Mouse (Mus musculus) neural tube, embryonic 14.5 days (tissue): ENCODE measurements around the gene Eef1e1. TPM values are rescaled to one million over a fixed set of nuclear protein-coding genes. Genes with fewer than 3 reads are reported as not detected.
"Not testable (repeated sequence)": the region's sequence is repeated elsewhere in the genome, so short reads cannot be mapped to it uniquely, and the experiment has no call there.

Experiments
- ATAC-seq: fragments of 200-750 bp; cut with Nextera tagmentation; 2 replicates; pipeline ENCODE4 v1.8.0; 2017; ENCODE audit warnings: low read depth, mild to moderate bottlenecking, moderate TSS enrichment, moderate library complexity
- H3K27ac ChIP-seq: fragments of 300-500 bp; sonication (generic); 2 replicates; pipeline ENCODE4 v1.5.1; 2014; ENCODE audit warnings: low read depth, mild to moderate bottlenecking, control low read depth, low read length, moderate library complexity, mixed read lengths
- H3K27me3 ChIP-seq: fragments of 300-500 bp; sonication (generic); 2 replicates; pipeline ENCODE4 v1.6.1; 2014; ENCODE audit warnings: low read length; ENCODE audit not compliant: control insufficient read depth, insufficient read depth
- H3K36me3 ChIP-seq: fragments of 300-500 bp; sonication (generic); 2 replicates; pipeline ENCODE4 v1.6.1; 2014; ENCODE audit warnings: low read length, mixed read lengths; ENCODE audit not compliant: control insufficient read depth, insufficient read depth
- H3K4me1 ChIP-seq: fragments of 300-500 bp; sonication (generic); 2 replicates; pipeline ENCODE4 v1.6.1; 2014; ENCODE audit warnings: low read length; ENCODE audit not compliant: control insufficient read depth, insufficient read depth
- H3K4me2 ChIP-seq: fragments of 300-500 bp; sonication (generic); 2 replicates; pipeline ENCODE4 v1.6.1; 2014; ENCODE audit warnings: mild to moderate bottlenecking, low read depth, low read length, control low read depth
- H3K4me3 ChIP-seq: fragments of 300-500 bp; sonication (generic); 2 replicates; pipeline ENCODE4 v1.5.1; 2014; ENCODE audit warnings: low read depth, low read length, control low read depth, mixed read lengths
- H3K9ac ChIP-seq: fragments of 300-500 bp; sonication (generic); replicated peaks from 2 replicates; pipeline ENCODE4 v1.6.1; 2014; ENCODE audit warnings: low read depth, mild to moderate bottlenecking, control low read depth, low read length, mixed read lengths
- H3K9me3 ChIP-seq: fragments of 300-500 bp; sonication (generic); 2 replicates; pipeline ENCODE4 v1.6.1; 2016; ENCODE audit warnings: low read length; ENCODE audit not compliant: control insufficient read depth
- WGBS: fragments of 180-500 bp; shearing (Covaris S2); extraction: QIAGEN DNeasy Blood & Tissue Kit; methylation state at CpG from one replicate; pipeline ENCODE4 v1.1.7; 2014; 5-methylcytosine and 5-hydroxymethylcytosine counted together
- polyA plus RNA-seq: library from polyadenylated mRNA; unstranded; fragments of >200 nt; fragmentation: Nextera tagmentation; extraction: Ambion mirVana; gene quantifications from 2 replicates; pipeline ENCODE4 v1.2.1, GENCODE M21; 2014

The Eef1e1 gene
- polyA plus RNA-seq, 1 experiment from 2014 or later = 109 TPM

GRCm38 (mm10) chr13:38633287-38634000 lies 25.4 kb downstream of the Eef1e1 start:
- H3K9me3 ChIP-seq = no peaks in the 10 kb centered on the region
- WGBS = 95% methylated on average over 6 of the region's 6 CpGs
- H3K9ac ChIP-seq = no peak overlapping the region
- no peak for ATAC-seq
- no peaks in the 10 kb centered on the region for H3K27me3 ChIP-seq
- no peaks in the 10 kb centered on the region for H3K4me1 ChIP-seq
- H3K4me2 ChIP-seq = no peak overlapping the region; the same call in 1 of the 2 replicates
- no peaks in the 10 kb centered on the region for H3K36me3 ChIP-seq
- H3K27ac ChIP-seq = no peak overlapping the region
- no peak overlapping the region for H3K4me3 ChIP-seq

DNA sequence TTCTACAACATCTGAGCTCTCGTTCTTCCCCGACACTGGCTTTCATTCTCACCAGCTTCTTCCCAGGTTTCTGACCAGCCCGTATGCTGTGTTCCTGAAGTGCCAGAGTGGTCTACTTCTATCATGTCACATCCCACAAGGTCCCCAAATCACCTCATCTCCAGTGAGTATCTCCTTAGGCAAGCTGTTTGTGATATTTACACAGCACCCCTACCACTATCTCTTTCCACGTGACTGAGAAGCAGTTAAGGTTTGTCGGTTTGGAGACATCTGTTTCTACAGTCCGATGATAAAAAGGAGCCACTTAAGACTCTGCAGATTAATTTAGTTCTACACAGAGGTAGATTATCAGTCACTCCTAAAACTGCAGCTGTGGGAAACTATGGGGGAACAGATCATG lies 26.3 kb downstream of the Eef1e1 start:
- 94% methylated on average over 6 of the region's 6 CpGs for WGBS
- Histone ChIP-seq H3K27me3 (no peaks in the 10 kb centered on the region), H3K4me1 (no peaks in the 10 kb centered on the region), H3K4me2 (no peak overlapping the region), H3K27ac (no peak overlapping the region), H3K9me3 (no peaks in the 10 kb centered on the region), H3K9ac (no peak overlapping the region), H3K36me3 (no peaks in the 10 kb centered on the region), H3K4me3 (no peak overlapping the region)
- ATAC-seq = no peak

DNA sequence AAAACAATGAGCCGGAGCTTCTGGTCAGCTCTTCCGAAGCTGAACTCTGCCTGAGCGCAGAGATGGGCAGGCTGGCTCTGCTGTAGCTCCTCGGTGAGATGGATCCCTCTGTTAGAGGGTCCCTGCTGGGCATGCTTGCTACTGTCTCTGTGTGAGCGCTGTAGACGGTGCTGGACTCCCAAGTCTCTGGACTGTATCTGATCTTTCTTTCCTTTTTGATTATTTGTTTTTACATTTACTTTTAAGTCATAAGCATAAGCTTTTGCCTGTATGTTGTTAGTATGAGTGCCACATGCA lies 32.7 kb downstream of the Eef1e1 start:
- Histone ChIP-seq H3K4me1 (no peaks in the 10 kb centered on the region), H3K4me2 (no peak overlapping the region), H3K9ac (no peak overlapping the region), H3K9me3 (no peaks in the 10 kb centered on the region), H3K36me3 (no peaks in the 10 kb centered on the region; the same call in 1 of the 2 replicates), H3K27me3 (no peaks in the 10 kb centered on the region), H3K4me3 (no peak overlapping the region), H3K27ac (no peak overlapping the region)
- no peak for ATAC-seq
- 29% methylated on average over 6 of the region's 6 CpGs for WGBS

DNA sequence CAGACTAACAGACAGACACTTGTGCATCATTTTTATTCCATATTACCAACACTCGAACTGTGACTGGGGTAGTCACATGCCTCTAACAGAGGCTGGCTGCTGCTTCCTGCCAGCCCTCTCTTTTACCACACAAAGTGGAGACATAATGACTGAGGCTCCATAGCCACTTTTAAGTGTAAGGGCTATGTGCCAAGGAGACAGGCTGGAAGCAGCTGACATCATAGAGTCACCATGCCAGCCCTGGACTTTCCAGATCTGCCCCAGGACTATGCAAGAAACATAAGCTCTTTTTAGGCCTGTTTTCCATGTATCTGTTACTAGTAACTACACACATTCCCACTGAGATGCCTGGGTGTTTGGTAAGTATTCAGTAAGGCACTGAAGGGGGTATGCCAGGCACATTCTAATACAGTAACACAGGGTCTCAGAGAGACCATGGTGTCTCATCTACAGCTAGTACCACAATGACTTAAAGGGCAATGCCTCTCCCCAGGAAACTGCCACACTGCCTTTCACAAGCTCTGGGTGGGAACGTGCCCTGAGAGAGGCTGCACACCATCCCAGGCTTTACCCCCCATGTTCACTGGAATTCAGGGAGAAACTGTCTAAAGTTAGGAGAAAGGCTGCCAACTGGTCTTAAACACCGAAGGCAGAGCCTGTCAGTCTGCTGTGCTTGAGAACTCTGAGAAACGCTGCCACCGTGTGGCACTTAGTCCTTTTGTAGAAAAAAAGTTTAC lies 33.2 kb downstream of the Eef1e1 start:
- no peak overlapping the region for H3K27ac ChIP-seq
- H3K4me1 ChIP-seq = no peaks in the 10 kb centered on the region
- H3K36me3 ChIP-seq = no peaks in the 10 kb centered on the region; the same call in 1 of the 2 replicates
- no peak overlapping the region for H3K4me3 ChIP-seq
- H3K9ac ChIP-seq = no peak overlapping the region
- peak; percentile 34; the same call in 1 of the 2 replicates for ATAC-seq
- H3K9me3 ChIP-seq = no peaks in the 10 kb centered on the region
- no peaks in the 10 kb centered on the region for H3K27me3 ChIP-seq
- no peak overlapping the region for H3K4me2 ChIP-seq
- WGBS = 21% methylated on average over 5 of the region's 5 CpGs

DNA sequence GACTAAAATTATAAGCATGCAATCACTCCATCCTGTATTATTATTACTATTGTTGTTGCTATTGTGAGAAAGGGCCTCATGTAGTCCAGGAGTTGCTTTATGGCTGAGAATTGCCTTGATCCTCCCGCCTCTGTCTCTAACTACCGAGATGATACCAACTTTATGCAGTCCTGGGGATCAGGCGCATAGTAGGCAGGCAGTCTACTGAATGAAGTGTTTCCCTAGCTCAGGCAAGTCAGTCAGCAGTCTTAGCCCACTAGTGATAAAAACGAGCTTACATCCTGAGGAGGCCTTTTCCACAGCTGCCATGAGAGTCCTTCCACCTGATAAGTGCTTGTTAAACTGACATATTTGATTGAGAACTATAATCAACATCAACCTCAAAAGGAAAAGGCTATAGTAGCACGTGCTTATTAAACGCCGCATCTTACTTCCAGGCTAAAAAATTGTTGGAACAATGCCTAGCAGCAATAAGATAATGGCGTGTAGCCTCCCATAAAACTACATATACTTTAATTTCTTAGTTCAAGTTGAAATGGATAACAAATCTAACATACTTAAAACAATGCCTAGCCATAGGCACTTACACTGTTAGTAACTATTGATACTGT lies 34.5 kb downstream of the Eef1e1 start:
- Histone ChIP-seq H3K4me3 (no peak overlapping the region), H3K4me2 (no peak overlapping the region), H3K9me3 (no peaks in the 10 kb centered on the region), H3K4me1 (no peaks in the 10 kb centered on the region), H3K27ac (no peak overlapping the region), H3K27me3 (no peaks in the 10 kb centered on the region), H3K9ac (no peak overlapping the region), H3K36me3 (no peaks in the 10 kb centered on the region; the same call in 1 of the 2 replicates)
- WGBS = 84% methylated on average over 8 of the region's 8 CpGs
- no peak for ATAC-seq

DNA sequence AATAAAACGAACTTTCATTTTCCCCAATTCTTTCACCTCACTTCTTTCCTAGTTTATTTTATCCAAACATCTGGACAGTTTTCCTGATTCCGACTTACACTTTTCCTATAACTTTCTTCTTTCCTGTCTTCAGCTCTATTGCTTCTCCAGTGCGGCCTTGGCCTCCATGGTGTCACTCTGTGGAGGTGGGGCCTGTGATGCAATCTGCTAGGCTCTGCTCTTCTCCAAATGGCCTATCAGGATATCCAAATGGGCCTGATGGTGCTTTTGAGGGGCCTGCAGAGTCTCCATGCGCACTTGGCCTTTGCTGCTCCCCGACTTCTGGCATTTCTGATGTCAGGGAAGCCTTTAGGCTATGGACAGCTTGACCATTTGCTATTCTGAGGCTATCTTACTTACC lies 35.6 kb downstream of the Eef1e1 start:
- Histone ChIP-seq H3K27ac (no peak overlapping the region), H3K4me3 (no peak overlapping the region), H3K9ac (no peak overlapping the region), H3K27me3 (no peaks in the 10 kb centered on the region), H3K4me1 (no peaks in the 10 kb centered on the region), H3K4me2 (no peak overlapping the region), H3K9me3 (no peaks in the 10 kb centered on the region), H3K36me3 (no peaks in the 10 kb centered on the region; the same call in 1 of the 2 replicates)
- 92% methylated on average over 5 of the region's 5 CpGs for WGBS
- ATAC-seq = no peak

GRCm38 (mm10) chr13:38618001-38618630 lies 40.7 kb downstream of the Eef1e1 start:
- not testable (repeated sequence) for H3K27ac ChIP-seq, H3K36me3 ChIP-seq, ATAC-seq, H3K9ac ChIP-seq, H3K4me1 ChIP-seq, H3K4me2 ChIP-seq, H3K27me3 ChIP-seq, H3K4me3 ChIP-seq, H3K9me3 ChIP-seq
- 75% methylated on average over 4 of the region's 4 CpGs for WGBS

GRCm38 (mm10) chr13:38616887-38617286 lies 42.0 kb downstream of the Eef1e1 start:
- Histone ChIP-seq H3K27ac (no peak overlapping the region), H3K4me3 (no peak overlapping the region), H3K27me3 (no peaks in the 10 kb centered on the region), H3K4me1 (no peaks in the 10 kb centered on the region), H3K9ac (no peak overlapping the region), H3K9me3 (no peaks in the 10 kb centered on the region), H3K36me3 (no peaks in the 10 kb centered on the region), H3K4me2 (no peak overlapping the region)
- ATAC-seq = no peak
- 84% methylated on average over 4 of the region's 4 CpGs for WGBS

GRCm38 (mm10) chr13:38615656-38616055 lies 43.2 kb downstream of the Eef1e1 start:
- ATAC-seq = no peak
- H3K4me2 ChIP-seq = no peak overlapping the region
- H3K9ac ChIP-seq = no peak overlapping the region
- H3K27me3 ChIP-seq = no peaks in the 10 kb centered on the region
- H3K4me1 ChIP-seq = no peaks in the 10 kb centered on the region
- no peaks in the 10 kb centered on the region for H3K36me3 ChIP-seq
- 92% methylated on average over 5 of the region's 5 CpGs for WGBS
- H3K27ac ChIP-seq = no peak overlapping the region
- H3K4me3 ChIP-seq = no peak overlapping the region
- no peaks in the 10 kb centered on the region for H3K9me3 ChIP-seq
